9 mouse cellular contexts compared by ENCODE assay signal in the genomic region with DNA sequence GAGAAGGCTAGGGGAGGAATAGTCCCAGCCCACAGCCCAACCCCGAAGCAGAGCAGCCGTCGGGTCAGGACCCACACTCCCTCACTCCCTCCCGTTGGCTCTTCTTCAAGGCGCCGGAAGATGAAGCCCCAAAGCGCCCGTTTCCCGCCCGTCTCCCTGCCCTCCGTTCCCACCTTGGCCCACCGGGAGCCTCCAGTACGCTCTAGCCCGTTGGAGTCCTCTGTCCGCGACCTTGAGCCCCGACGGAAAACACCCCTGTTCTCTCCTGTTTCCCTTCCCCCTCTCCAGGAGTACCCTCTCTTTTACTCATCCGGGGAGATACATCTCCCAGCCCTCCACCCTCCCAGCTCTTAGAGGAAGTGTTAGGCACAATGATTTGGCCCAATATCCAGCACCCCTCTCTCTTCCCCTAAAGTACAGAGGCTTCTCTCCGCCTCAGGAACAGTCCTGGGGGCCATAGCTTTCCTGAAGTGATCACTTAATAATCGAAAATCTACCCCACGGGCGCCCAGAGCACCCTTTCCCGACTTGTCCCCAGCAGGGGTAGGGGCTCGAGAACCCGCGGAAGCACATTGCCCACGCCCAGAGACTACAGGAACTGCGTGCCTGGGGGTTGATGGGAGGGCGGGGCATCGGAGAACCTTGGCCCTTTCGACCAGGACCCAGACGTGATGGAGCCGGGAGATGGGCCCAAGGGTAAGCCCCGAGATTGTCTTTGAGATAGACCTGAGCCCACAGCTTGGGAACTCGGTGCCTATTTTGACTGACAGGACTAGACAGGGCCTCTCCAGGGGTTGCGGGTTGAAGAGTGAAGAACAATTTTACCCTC. TPM values are rescaled to one million over a fixed set of nuclear protein-coding genes. Genes with fewer than 3 reads are reported as not detected.
DNase-seq lines count a peak whose midpoint lies in the region; ATAC-seq and TF ChIP-seq lines count a peak whose summit lies in the region.
"Had no signal": no experiment of that assay in that cellular context is flagged by ENCODE, and none has a peak within 500 bp of the region (broad histone marks: within the 10 kb centered on the region; RNA-seq: fewer than 3 reads in every experiment).

No protein-coding gene starts in this region.

- no peak overlapping the region for H3K27ac ChIP-seq in kidney, embryonic 14.5 days (ENCODE audit: low read depth, low read length)
- H3K27ac ChIP-seq in forebrain, embryonic 16.5 days (ENCODE audit: low read length), result no peak overlapping the region
- no peak overlapping the region; the same call in 1 of the 2 replicates for H3K27ac ChIP-seq in midbrain, embryonic 10.5 days (replicated peaks)

- peaks cover 26% of the 10 kb centered on the region for H3K27me3 ChIP-seq in kidney, embryonic 14.5 days (ENCODE audit: control insufficient read depth, insufficient read depth, low read length)
- peaks cover 43% of the 10 kb centered on the region for H3K27me3 ChIP-seq in G1E (ENCODE audit: insufficient read depth, low read length)
- peaks cover 34% of the 10 kb centered on the region for H3K27me3 ChIP-seq in forebrain, embryonic 16.5 days (replicated peaks; ENCODE audit: control insufficient read depth, insufficient read depth, low read length)
- H3K27me3 ChIP-seq in midbrain, embryonic 10.5 days (ENCODE audit: low read depth, poor library complexity, severe bottlenecking), result peaks cover 73% of the 10 kb centered on the region

- no peak for DNase-seq in kidney, postnatal 10 days
- DNase-seq in G1E (ENCODE audit: low spot score), result peak; percentile 3
- peak; percentile 37 for DNase-seq in midbrain, embryonic 10.5 days (ENCODE audit: low spot score)
- no peak for DNase-seq in Muller cell, postnatal 12 days (ENCODE audit: inconsistent ontology term)
- no peak for DNase-seq in gastrocnemius, adult 18-20 months (ENCODE audit: low spot score)
- no peak for DNase-seq in cerebellum, postnatal 25 days

- no peak overlapping the region for H3K9ac ChIP-seq in kidney, embryonic 14.5 days (ENCODE audit: low read depth, low read length)
- H3K9ac ChIP-seq in forebrain, embryonic 16.5 days (replicated peaks; ENCODE audit: low read depth, low read length), result peak overlapping the region; percentile 66

- ATAC-seq in kidney, embryonic 14.5 days (ENCODE audit: low FRiP score, low TSS enrichment), result no peak; the same call in 1 of the 2 replicates
- ATAC-seq in G1E (ENCODE audit: extremely low read depth, insufficient number of reproducible peaks, low FRiP score, poor library complexity, severe bottlenecking), result no peak
- ATAC-seq in forebrain, embryonic 16.5 days, result 0 out of 2 replicates have a peak, but pooled peaks have one; percentile 2

- no peaks in the 10 kb centered on the region for H3K9me3 ChIP-seq in kidney, embryonic 14.5 days (ENCODE audit: control insufficient read depth, low read length)
- peaks cover 30% of the 10 kb centered on the region for H3K9me3 ChIP-seq in G1E (replicated peaks)
- no peaks in the 10 kb centered on the region for H3K9me3 ChIP-seq in forebrain, embryonic 16.5 days (ENCODE audit: control insufficient read depth, low read length)
- H3K9me3 ChIP-seq in midbrain, embryonic 10.5 days (replicated peaks), result no peaks in the 10 kb centered on the region

- H3K4me2 ChIP-seq in kidney, embryonic 14.5 days (replicated peaks; ENCODE audit: low read depth, low read length), result peak overlapping the region; percentile 92
- H3K4me2 ChIP-seq in forebrain, embryonic 16.5 days (ENCODE audit: low read length), result peak overlapping the region; percentile 93

- peak overlapping the region; percentile 52 for H3K4me3 ChIP-seq in kidney, embryonic 14.5 days (ENCODE audit: low read length)
- no peak overlapping the region for H3K4me3 ChIP-seq in G1E (ENCODE audit: low read depth, low read length)
- peak overlapping the region; percentile 78 for H3K4me3 ChIP-seq in forebrain, embryonic 16.5 days (replicated peaks; ENCODE audit: low read length)
- H3K4me3 ChIP-seq in midbrain, embryonic 10.5 days, result peak overlapping the region; percentile 67

- H3K4me1 ChIP-seq in kidney, embryonic 14.5 days (ENCODE audit: control insufficient read depth, insufficient read depth, low read length), result peaks cover 9% of the 10 kb centered on the region
- H3K4me1 ChIP-seq in G1E (ENCODE audit: insufficient read depth, low read depth, low read length), result peaks cover 12% of the 10 kb centered on the region
- H3K4me1 ChIP-seq in forebrain, embryonic 16.5 days (replicated peaks; ENCODE audit: control insufficient read depth, insufficient read depth, low read length), result peaks cover 25% of the 10 kb centered on the region
- peaks cover 42% of the 10 kb centered on the region for H3K4me1 ChIP-seq in midbrain, embryonic 10.5 days

- peaks cover 7% of the 10 kb centered on the region for H3K36me3 ChIP-seq in kidney, embryonic 14.5 days (ENCODE audit: control insufficient read depth, insufficient read depth, low read length)
- peaks cover 16% of the 10 kb centered on the region for H3K36me3 ChIP-seq in G1E (replicated peaks)
- H3K36me3 ChIP-seq in forebrain, embryonic 16.5 days (ENCODE audit: control insufficient read depth, insufficient read depth), result peaks cover 7% of the 10 kb centered on the region
- H3K36me3 ChIP-seq in midbrain, embryonic 10.5 days, result peaks cover 19% of the 10 kb centered on the region

- 3% methylated on average over 37 of the region's 37 CpGs for WGBS in kidney, embryonic 14.5 days
- 4% methylated on average over 35 of the region's 37 CpGs for WGBS in forebrain, embryonic 16.5 days
- WGBS in midbrain, embryonic 10.5 days, result 3% methylated on average over 37 of the region's 37 CpGs

- no peak for TF ChIP-seq CTCF in G1E (IDR thresholded peaks at IDR 0.05; ENCODE audit: low read depth, low read length)

RNA-seq across cellular contexts. Expression of a gene that starts 4.2 kb away (rescaled TPM):
- polyA plus RNA-seq in kidney, embryonic 14.5 days (2014; fragmentation: Nextera tagmentation; extraction: Ambion mirVana), result not detected in 2 replicates
- total RNA-seq in G1E (2014; fragmentation: Nextera tagmentation), result 0.60 TPM in 1 of 2 replicates, not detected in the other
- total RNA-seq in G1E (2017), result 0.11 and 0.23 TPM in 2 replicates
- 0.04 TPM in 1 of 2 replicates, not detected in the other for polyA plus RNA-seq in G1E (2012)
- 2.4 and 2.6 TPM in 2 replicates for polyA plus RNA-seq in forebrain, embryonic 16.5 days (2015; fragmentation: Nextera tagmentation; extraction: Ambion mirVana)
- polyA plus RNA-seq in midbrain, embryonic 10.5 days (2016; fragmentation: Nextera tagmentation; extraction: Ambion mirVana), result 0.81 and 1.0 TPM in 2 replicates
- total RNA-seq in gastrocnemius, adult 18-20 months (2021), result not detected

RNA-seq across cellular contexts. Expression of a gene that starts 9.3 kb away (rescaled TPM):
- 1,361 and 1,922 TPM in 2 replicates for polyA plus RNA-seq in kidney, embryonic 14.5 days (2014; fragmentation: Nextera tagmentation; extraction: Ambion mirVana)
- total RNA-seq in G1E (2014; fragmentation: Nextera tagmentation), result 4.5 and 4.9 TPM in 2 replicates
- total RNA-seq in G1E (2017), result 0.76 and 0.81 TPM in 2 replicates
- 5.5 and 5.8 TPM in 2 replicates for polyA plus RNA-seq in G1E (2012)
- polyA plus RNA-seq in forebrain, embryonic 16.5 days (2015; fragmentation: Nextera tagmentation; extraction: Ambion mirVana), result 256 and 290 TPM in 2 replicates
- 1,290 and 1,659 TPM in 2 replicates for polyA plus RNA-seq in midbrain, embryonic 10.5 days (2016; fragmentation: Nextera tagmentation; extraction: Ambion mirVana)
- 1 to 10 TPM in 1 of 2 experiments, under 1 TPM in 1; 0.82 to 1.7 TPM for total RNA-seq in gastrocnemius, adult 18-20 months (2021)

RNA-seq across cellular contexts. Expression of a gene that starts 22.7 kb away (rescaled TPM):
- 0.31 and 0.49 TPM in 2 replicates for polyA plus RNA-seq in kidney, embryonic 14.5 days (2014; fragmentation: Nextera tagmentation; extraction: Ambion mirVana)
- total RNA-seq in G1E (2014; fragmentation: Nextera tagmentation), result not detected in 2 replicates
- total RNA-seq in G1E (2017), result 1.6 and 1.8 TPM in 2 replicates
- 0.07 and 0.10 TPM in 2 replicates for polyA plus RNA-seq in G1E (2012)
- polyA plus RNA-seq in forebrain, embryonic 16.5 days (2015; fragmentation: Nextera tagmentation; extraction: Ambion mirVana), result 0.37 and 0.46 TPM in 2 replicates
- 0.12 and 0.19 TPM in 2 replicates for polyA plus RNA-seq in midbrain, embryonic 10.5 days (2016; fragmentation: Nextera tagmentation; extraction: Ambion mirVana)
- not detected for total RNA-seq in gastrocnemius, adult 18-20 months (2021)
- total RNA-seq: left cerebral cortex, postnatal 36 days had no signal

RNA-seq across cellular contexts. Expression of a gene that starts 52.9 kb away (rescaled TPM):
- polyA plus RNA-seq in kidney, embryonic 14.5 days (2014; fragmentation: Nextera tagmentation; extraction: Ambion mirVana), result 35.6 and 57.5 TPM in 2 replicates
- total RNA-seq in G1E (2014; fragmentation: Nextera tagmentation), result 290 and 308 TPM in 2 replicates
- total RNA-seq in G1E (2017), result 115 and 146 TPM in 2 replicates
- polyA plus RNA-seq in G1E (2012), result 403 and 416 TPM in 2 replicates
- 28.7 and 33.6 TPM in 2 replicates for polyA plus RNA-seq in forebrain, embryonic 16.5 days (2015; fragmentation: Nextera tagmentation; extraction: Ambion mirVana)
- 28.3 and 35.0 TPM in 2 replicates for polyA plus RNA-seq in midbrain, embryonic 10.5 days (2016; fragmentation: Nextera tagmentation; extraction: Ambion mirVana)
- total RNA-seq in gastrocnemius, adult 18-20 months (2021), result 10 to 100 TPM; 29.0 to 32.7 TPM

Comparison
In these comparisons a context has a peak if more than half of its experiments do, and no peak if none do; other contexts are left out.
1. DNase-seq: peak in G1E (single experiment) and midbrain, embryonic 10.5 days (single experiment); none in kidney, postnatal 10 days (single experiment), Muller cell, postnatal 12 days (single experiment), gastrocnemius, adult 18-20 months (single experiment) and cerebellum, postnatal 25 days (0 of 2).
2. RNA of a gene that starts 9.3 kb away (polyA plus RNA-seq): 1,290 to 1,659 TPM in midbrain, embryonic 10.5 days, 1,361 to 1,922 TPM in kidney, embryonic 14.5 days and 256 to 290 TPM in forebrain, embryonic 16.5 days; 5.5 to 5.8 TPM in G1E; every median in the first group is over 10 times any median in the second.